Mouse (Mus musculus) T-cell, adult 2 months (primary cell): Measurements from ENCODE around the gene Lclat1.
"Not testable (repeated sequence)": the region's sequence is repeated elsewhere in the genome, so short reads cannot be mapped to it uniquely, and the experiment has no call there.

Source experiments
- DNase-seq: peaks from one replicate; pipeline ENCODE4 v3.0.0; 2022; ENCODE audit warnings: low spot score

Lclat1 gene

GRCm38 (mm10) chr17:73282702-73283101 lies 174.9 kb downstream of the Lclat1 start:
- DNase-seq: not testable (repeated sequence)

- DNase-seq: no peak
Measured at GRCm38 (mm10) chr17:73284301-73284700, 176.5 kb downstream of the Lclat1 start.
